Mouse (Mus musculus) left cerebral cortex, adult 18-20 months (tissue): ENCODE measurements at regions not wholly inside any gene's neighbourhood (a gene's known extent, or its start where the extent isn't known, plus 50 kb on each side); places are given as distances from the start of the nearest gene placed in this dataset.
"Not testable (repeated sequence)": the region's sequence is repeated elsewhere in the genome, so short reads cannot be mapped to it uniquely, and the experiment has no call there.

ENCODE experiments used
- DNase-seq, 2 experiments: peaks; one replicate each; pipeline ENCODE4 v3.0.0; 2021 to 2022; ENCODE audit warnings: low spot score in 2 of 2, mixed read lengths in 1 of 2

DNA sequence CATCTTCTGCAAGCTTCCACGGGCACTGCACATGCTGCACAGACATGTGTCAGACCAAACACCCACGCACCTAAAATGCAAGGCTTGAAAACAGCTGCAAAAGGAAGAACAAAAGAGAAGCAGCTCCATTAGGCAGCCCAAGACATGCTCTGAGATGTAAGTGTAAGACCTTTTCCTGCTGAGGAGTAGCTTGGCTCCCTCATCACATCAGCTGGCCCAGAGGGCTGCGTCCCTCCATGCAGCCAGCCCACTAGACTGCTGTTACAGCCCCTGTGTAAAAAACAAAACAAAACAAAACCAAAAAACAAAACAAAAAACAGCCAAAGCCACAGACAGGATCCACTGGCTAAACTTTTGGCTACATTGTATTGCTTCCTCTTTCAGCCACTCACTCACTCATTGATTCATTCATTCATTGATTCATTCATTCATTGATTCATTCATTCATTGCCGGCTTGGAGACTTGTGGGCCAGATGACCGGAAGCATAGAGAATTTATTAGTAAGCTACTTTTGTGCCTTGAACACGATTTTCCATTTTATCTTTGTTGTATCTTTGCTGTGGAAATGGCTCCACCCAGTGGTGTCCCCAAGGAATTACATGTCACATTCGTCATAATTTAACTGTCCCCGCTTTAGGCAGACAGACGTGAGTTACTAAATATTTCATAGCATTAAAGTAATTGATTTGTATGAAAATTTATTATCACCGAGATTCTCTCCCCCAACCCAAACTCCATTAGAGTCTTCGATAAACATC is 133.7 kb upstream of the Dapk1 start:
- peak; percentile 69 to 75 for DNase-seq

- peak in 1 of 2 experiments; percentile 42 for DNase-seq
Observed at GRCm38 (mm10) chr13:60470426-60471398, 131.0 kb upstream of the Dapk1 start.

- no peak for DNase-seq
Observed at GRCm38 (mm10) chr13:60471602-60472001, 130.1 kb upstream of the Dapk1 start.

- DNase-seq: no peak
Observed at GRCm38 (mm10) chr13:60476366-60476765, 125.4 kb upstream of the Dapk1 start.

- DNase-seq: no peak
Observed at GRCm38 (mm10) chr13:60478301-60478700, 123.4 kb upstream of the Dapk1 start.

DNA sequence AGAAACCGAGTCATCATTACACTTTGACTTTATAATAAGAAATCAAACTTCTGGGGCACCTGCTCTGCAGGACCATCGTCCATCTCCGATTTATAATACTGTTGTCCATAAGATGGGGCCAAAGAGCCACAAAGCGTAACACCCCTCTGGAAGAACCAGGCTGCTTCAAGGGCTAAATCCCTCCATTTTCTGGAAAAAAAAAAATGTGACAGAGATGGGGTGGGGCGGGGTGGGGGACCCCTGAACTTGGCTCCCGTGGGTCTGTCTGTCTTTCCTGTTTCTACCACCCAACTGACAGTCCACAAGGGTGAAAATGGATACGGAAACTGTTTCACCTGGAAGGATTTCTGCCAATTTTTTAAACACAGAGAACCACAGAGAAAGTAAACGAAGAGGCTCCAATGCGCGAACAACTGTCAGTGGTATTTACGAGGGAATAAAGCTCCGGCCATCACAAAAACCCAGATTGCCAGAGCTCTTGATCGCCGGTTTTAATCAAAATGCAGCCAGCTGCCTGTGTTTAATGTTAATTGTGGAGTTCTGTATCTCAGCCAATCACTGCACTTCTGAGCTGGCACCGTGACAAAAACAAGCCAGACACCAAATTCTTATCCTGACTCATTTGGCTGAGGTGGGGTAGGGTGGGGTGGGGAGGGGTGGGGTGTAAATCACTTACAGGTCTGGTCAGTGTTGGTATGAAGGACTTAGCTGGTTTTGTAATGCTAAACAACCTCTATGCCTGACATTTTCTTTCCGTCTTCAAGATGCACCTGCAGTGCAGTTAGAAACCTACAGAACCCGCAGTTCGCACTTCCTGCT is 122.5 kb upstream of the Dapk1 start:
- peak; percentile 50 to 69 for DNase-seq

DNA sequence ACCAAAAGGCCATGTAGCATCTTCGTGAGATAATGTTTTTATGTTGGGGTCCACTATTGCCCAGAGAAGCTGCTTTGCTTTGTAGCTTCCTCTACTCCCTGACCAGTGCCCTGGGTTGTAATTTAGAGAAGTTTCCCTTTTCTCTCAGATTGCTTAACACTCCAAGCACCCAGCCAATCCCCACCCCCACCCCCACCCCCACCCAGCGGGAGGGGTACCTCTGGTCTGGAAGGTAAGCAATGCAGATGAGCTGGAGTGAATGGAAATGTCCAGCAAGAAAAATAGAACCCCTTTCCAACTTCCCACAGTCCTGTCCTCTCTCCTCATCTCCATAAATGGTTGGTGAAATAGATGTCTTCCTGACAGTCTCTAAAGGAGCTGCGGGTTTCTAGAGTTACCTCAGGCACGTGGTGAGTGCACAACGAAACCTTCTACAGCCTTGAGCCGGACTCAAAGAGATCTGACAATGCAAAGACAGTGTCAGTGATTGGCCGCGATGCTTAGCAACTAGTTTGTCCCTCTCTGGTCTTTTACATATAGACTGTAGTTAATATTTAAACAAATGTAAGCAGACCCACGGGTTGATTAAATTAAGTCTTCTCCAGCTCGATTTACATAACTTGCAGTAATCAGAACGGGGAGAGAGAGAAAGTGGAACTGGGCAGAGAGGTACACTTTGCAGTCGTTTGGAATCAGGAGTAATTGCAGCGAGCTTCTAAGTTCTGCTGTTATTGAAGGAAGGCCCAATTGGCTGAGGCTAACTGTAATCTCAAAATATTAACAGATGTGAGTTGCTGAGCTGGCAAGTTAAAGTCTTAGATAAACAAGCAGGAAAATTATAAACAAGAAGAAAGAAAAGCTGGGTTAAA is 121.7 kb upstream of the Dapk1 start:
- DNase-seq: no peak

DNA sequence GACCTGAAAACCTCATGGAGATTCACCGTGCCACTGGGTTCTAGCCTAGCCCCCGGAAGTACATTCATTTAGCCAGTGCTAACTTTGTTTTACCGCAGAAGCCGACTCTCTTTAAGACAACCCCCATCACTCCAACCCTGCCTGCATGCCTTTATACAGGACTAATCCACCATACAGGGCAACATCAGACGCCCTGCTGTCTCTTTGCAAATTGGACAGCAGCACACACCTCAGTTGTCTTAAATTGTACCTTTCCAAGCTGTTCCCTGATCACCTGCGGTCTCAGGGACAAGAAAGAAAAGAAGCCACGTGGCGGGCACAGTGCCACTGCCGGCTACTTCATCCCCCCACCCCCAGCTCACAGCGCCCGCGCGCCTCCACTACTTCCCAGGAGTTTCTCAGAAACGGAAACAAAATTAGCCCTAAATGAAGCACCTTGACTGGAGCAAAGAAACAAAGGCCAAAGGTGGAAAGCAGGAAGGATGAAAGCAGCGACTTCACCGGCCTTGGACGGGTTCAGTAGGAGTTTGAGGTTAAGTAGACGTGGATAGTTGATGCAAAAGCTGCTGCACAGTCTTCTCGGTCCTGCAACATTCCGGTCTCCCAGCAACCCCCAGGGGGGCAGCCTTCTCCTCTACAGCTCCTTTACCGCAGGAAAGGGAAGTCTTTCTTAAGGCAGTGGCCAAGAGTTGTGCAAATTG is 120.9 kb upstream of the Dapk1 start:
- no peak for DNase-seq

GRCm38 (mm10) chr13:60481451-60481850 is 120.3 kb upstream of the Dapk1 start:
- not testable (repeated sequence) for DNase-seq

- no peak for DNase-seq
Observed at GRCm38 (mm10) chr13:60481946-60482345, 119.8 kb upstream of the Dapk1 start.

DNA sequence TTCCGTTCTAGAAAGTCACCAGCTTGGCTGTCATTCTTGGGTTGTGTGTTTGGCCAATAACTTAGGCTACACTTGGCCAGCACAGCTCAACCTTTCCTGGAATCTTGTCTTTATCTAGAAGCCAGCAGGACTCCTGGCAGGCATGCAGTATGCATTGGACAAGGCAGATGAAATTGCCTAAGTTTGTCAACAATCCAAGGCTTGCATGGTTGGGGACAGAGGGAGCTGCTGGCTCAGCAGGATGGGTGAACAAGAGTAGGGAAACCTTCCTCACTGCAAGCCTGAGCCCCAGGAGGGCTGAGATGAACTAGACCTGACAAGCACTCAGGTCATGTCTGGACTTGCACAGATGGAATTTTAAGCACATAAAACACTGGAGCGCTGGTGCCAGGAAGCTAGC is 115.6 kb upstream of the Dapk1 start:
- DNase-seq: no peak

DNA sequence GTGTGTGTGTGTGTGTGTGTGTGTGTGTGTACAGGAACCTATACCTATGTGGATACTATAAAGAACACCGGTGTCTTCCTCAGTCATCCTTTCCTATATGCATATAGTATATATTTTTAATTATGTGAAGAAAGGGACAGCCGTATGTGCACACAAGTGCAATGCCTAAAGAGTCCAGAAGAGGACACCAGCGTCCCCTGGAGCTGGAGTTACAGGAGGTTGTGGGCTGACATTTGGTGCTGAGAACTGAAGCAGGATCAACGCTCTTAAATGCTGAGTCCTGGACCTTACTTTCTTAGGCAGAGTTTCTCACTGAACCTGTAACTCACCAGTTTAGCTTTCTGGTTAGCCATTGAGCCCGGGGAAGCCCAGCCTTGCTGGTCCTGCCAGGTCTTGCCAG is 114.9 kb upstream of the Dapk1 start:
- no peak for DNase-seq

- DNase-seq: peak; percentile 59 to 78
Observed at GRCm38 (mm10) chr13:60488131-60488883, 113.4 kb upstream of the Dapk1 start.

DNA sequence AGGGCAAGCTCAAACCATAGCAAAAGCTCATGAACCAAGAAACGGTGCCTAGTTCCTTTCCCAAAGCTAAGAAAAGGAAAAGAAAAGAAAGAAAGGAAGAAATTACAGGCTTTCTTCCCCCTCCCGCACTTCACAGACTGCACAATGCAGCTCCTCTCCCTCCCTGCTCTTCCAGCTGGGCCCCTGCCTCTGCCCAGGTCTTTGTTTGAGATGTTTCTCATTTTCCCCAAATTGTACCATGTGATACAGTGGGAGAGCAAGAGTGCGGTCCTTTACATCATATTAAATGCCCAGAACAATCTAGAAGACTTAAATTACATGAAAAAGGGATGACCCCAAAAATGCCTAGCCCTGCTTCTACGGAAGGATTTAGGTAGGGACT is 112.9 kb upstream of the Dapk1 start:
- DNase-seq: no peak

DNA sequence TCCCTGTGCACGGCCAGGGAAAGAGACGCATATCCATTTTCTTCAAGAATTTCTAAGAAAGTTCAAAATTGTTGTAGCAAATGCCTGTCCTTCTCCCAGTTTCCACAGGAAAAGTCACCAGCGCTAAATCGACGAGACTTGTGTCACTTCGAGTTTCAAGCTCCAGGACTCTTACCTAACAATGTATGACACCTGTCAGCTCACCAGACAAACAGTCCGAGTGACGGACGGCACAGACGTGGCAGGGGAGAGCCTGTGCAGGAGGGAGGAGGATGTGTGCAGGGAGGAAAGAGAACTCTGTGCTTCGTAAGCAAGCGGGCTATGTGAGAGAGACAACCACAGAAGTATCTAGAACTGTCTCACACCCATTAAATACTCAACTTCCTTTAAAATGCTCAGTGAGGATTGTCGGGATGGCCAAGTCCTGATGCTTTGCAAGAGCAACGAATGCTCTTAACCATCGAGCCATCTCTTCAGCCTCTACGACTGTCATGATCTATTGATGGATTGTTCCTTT is 109.7 kb upstream of the Dapk1 start:
- DNase-seq: no peak

- no peak for DNase-seq
Observed at GRCm38 (mm10) chr13:60493836-60494235, 107.9 kb upstream of the Dapk1 start.

DNA sequence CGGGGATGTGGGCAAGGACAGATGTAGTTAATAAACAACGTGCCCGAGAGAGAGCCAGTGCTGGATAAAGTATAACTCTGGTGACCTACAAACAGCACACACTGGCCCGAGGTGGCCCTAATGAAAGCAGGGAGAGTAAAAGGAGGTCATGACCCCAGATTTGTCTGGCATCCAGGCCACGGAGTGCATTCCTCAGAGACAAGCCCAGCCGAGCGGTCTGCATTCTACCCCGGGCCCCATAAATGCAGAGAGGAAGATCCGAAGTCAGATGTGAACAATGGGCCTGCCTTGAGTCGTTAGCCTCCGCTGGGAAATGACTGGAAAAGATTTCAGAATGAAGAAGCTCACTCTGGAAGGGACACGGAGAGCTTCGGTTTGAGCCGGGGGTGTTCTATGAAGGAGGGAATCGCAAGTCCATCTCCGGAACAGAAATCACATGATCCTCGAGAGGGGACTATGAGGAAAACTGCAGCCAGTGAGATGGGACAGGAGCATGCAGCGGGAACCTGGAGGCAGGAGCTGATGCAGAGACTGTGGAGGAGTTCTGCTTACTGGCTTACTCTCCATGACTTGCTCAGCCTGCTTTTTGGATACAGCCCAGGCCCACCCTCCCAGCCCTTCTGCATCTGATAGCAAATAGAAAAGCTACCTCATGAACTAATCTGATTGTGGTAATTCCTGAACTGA is 103.9 kb upstream of the Dapk1 start:
- no peak for DNase-seq

DNA sequence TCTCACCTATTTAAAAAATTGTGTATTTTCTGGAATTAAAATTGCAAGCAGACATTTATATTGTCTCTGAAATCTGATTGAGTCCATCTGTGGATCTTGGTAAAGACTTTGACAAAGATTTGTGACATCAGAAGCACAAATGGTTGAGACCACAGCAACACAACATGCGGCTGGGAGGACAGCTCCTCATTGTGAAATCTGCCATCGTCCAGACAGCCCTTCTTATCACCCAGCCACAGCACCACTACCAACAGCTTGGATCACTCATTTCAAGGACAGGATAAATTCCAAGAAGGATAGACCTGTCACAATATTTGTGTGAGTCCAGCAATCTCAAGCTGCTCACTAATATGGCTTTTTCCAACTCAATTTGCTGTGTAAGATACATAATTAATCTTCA is 97.6 kb upstream of the Dapk1 start:
- no peak for DNase-seq
